Mouse (Mus musculus): Measurements from ENCODE around the gene Nufip2.

DNA sequence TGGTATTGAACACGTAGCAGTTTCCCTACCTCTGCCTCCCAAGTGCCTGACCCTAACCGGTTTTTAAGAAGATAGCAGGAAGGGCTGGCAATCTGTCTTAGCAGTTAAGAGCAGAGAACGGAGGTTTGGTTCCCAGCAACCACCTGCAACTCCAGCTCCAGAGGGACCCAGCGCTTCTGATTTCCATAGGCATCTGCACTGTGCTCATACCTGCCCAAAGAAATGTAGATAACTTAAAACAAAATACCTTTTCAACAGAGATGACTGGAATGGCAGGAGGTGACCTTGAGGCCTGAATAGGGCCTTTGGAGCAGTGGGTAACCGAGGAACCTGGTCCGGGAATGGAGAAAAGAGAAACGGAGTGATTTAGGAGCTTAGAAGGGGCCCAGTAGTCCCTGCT, 52.6 kb downstream of the Nufip2 start:
- TF ChIP-seq CTCF (IDR thresholded peaks at IDR 0.05; ENCODE audit: borderline replicate concordance, control insufficient read depth, extremely low read depth, insufficient read depth, low read length, poor library complexity), result no peak
- TF ChIP-seq POLR2A (IDR thresholded peaks at IDR 0.05; ENCODE audit: control insufficient read depth, extremely low read depth, insufficient read depth, low read length, poor library complexity), result no peak

Data from thymus, adult 2 months (tissue).